Mouse (Mus musculus) kidney, postnatal 4 days (tissue): ENCODE data around the gene Tmem167b.
"Not testable (repeated sequence)": the region's sequence is repeated elsewhere in the genome, so short reads cannot be mapped to it uniquely, and the experiment has no call there.

ENCODE experiments used
- DNase-seq, 2 experiments: peaks; one replicate each; pipeline ENCODE4 v3.0.0; 2021; ENCODE audit warnings: mixed read lengths in 2 of 2

The Tmem167b gene

GRCm38 (mm10) chr3:108562133-108562730 lies at the start of gene Tmem167b:
TSS of gene Tmem167b (minus strand) at chr3:108562466.
- DNase-seq, result peak; percentile 95 to 97

- no peak for DNase-seq
These were observed 46.6 kb upstream of the Tmem167b start for GRCm38 (mm10) chr3:108608906-108609305.

GRCm38 (mm10) chr3:108591530-108592522 lies 29.6 kb upstream of the Tmem167b start:
- DNase-seq, result no peak

- peak; percentile 98 to 99 for DNase-seq
These were observed 28.7 kb upstream of the Tmem167b start, which contains the start of gene Wdr47 for GRCm38 (mm10) chr3:108590786-108591529. TSS of gene Wdr47 (plus strand) at chr3:108591279.

- DNase-seq, result no peak
These were observed 26.2 kb upstream of the Tmem167b start for GRCm38 (mm10) chr3:108588446-108588845.

- DNase-seq, result no peak
These were observed 22.3 kb upstream of the Tmem167b start for GRCm38 (mm10) chr3:108584580-108584979.

- no peak for DNase-seq
These were observed 11.8 kb upstream of the Tmem167b start for GRCm38 (mm10) chr3:108574018-108574417.

- DNase-seq, result no peak
These were observed 10.2 kb upstream of the Tmem167b start for GRCm38 (mm10) chr3:108572309-108573010.

GRCm38 (mm10) chr3:108571443-108572294 lies 9.4 kb upstream of the Tmem167b start, which contains the start of gene Taf13:
TSS of gene Taf13 (plus strand) at chr3:108571698.
- DNase-seq, result peak; percentile 96 to 97

GRCm38 (mm10) chr3:108570813-108571212 lies 8.5 kb upstream of the Tmem167b start:
- DNase-seq, result no peak

GRCm38 (mm10) chr3:108569636-108570035 lies 7.4 kb upstream of the Tmem167b start:
- DNase-seq, result not testable (repeated sequence)

- no peak for DNase-seq
These were observed 6.0 kb upstream of the Tmem167b start for GRCm38 (mm10) chr3:108567990-108568877.

GRCm38 (mm10) chr3:108563309-108563708 lies 1.0 kb upstream of the Tmem167b start:
- DNase-seq, result peak; percentile 91 to 93

GRCm38 (mm10) chr3:108562777-108563271 lies 558 bp upstream of the Tmem167b start:
- DNase-seq, result peak; percentile 45 to 70

GRCm38 (mm10) chr3:108557888-108558287 lies 4.4 kb downstream of the Tmem167b start:
- no peak for DNase-seq

- peak; percentile 94 to 95 for DNase-seq
These were observed 7.5 kb downstream of the Tmem167b start for GRCm38 (mm10) chr3:108554587-108555312.

GRCm38 (mm10) chr3:108554111-108554561 lies 8.1 kb downstream of the Tmem167b start:
- peak in 1 of 2 experiments; percentile 76 for DNase-seq

- DNase-seq, result no peak
These were observed 20.0 kb downstream of the Tmem167b start for GRCm38 (mm10) chr3:108542299-108542698.

GRCm38 (mm10) chr3:108537303-108537702 lies 25.0 kb downstream of the Tmem167b start:
- peak; percentile 91 to 92 for DNase-seq
